Mouse (Mus musculus): ENCODE data around the gene Cdc45. TPM values are rescaled to one million over a fixed set of nuclear protein-coding genes. Genes with fewer than 3 reads are reported as not detected.

The Cdc45 gene
- total RNA-seq, 4 experiments from 2014 or later, result 2.0 to 2.9 (median 2.2) TPM

DNA sequence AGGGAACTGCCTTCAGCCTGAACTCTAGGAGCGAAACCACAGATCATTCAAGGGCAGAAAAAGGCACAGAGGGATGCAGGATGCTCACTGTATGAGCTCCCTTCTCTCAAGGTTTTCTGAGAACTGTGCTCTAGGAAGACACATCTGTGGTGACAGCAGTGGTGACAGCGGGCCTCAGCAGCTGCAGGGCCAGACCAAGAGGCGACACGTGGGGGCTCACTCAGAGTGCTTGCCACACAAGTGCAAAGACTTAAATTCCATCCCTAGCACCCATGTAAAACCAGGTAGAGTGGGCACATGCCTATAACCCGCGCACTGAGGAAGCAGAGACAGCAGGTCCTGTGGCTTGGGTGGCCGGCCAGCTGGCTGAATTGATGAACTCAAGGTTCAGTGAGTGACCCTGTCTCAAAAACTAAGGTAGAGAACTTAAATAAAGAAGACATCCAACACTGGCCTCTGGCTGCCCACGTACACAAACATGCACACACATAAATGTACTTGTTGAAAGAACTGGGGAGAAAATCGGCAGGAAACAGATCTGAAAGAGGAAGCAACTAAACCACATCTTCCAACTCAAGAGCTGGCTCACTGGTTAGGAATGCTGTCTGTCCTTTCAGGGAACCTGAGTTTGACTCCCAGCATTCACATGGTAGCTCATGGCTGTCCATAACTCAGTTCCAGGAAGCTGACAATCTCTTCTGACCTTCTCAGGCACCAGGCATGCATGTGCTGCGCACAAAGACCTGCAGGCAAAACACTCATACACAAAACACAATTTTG lies 23.0 kb downstream of the Cdc45 start:
- DNase-seq (ENCODE audit: low spot score in 2 of 2), result no peak

DNA sequence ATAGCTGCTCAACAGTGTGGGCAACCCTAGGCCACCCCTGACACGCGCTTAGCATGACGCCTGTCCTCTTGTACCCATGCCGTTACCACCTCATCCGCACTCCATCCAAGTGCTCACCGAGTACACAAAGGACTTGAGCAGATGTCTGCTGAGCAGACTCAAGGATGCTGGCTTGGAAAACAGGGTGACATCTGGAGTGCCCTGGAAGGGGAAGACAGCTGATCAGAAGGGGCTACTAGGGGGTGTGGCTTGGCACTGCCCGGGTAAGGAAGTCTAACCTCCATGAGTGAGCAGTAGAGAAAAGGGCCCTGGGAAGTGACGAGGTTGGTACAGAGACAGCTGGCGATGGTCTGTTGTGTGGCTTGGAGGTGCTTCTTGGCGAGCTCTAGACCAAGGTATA lies 25.1 kb downstream of the Cdc45 start:
- DNase-seq (ENCODE audit: low spot score in 2 of 2), result no peak

DNA sequence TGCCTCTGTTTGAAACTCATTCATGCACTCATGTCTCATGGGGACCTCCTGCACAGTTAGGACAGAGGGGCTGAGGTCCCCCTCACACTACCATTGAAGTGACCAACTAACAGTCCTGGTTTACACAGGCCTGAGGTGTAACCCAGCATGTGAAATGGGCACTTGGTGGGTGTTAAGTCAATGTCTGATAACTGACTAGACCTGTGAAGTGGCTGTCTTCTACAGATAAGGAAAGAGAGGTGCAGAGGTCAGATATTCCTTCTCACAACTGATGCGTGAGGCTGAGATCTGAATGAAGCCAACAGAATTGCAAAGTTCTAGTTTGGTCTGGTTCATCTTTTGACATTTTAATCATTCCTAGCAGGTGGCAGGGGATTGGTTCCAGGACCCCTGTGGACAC lies 26.3 kb downstream of the Cdc45 start:
- DNase-seq (ENCODE audit: low spot score in 2 of 2), result no peak

DNA sequence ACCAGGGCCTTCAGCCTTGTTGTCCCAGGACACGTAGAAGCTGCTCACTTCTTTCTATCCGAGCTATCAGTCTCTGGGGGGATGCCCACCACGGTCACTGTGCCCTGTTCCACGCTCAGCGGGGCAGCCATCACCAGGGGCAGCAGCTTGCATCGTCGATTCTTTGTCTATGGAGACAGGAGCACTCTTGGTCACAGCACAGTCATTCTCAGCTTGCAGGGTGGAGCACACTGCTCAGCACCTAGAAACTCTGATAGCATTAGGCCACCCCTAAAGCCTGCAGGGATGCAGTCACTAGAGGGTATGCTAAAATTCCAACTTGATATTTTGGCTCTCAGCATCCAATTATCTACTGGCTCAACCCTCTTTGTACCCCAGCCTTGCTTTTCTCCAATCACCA lies 26.8 kb downstream of the Cdc45 start:
- DNase-seq (ENCODE audit: low spot score in 2 of 2), result no peak

DNA sequence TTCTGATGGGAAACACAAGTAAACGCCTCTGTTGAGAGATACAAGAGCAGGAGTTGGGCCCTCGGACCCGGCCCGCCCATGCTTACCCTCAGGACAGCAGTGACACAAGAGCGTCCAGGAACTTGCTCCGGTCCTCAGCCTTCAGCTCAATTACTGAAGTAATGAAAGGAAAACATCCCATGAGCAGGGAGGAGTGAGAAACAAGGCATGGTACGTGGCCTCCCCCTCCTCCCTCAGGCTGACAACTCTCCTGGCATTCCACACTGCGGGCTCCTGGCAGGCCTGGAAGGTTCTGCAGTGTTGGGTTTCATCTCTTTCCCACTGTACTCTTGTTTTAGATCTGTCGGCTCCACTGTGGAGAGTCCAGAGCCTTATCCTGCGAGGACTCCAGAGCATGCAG lies 30.0 kb downstream of the Cdc45 start:
- DNase-seq (ENCODE audit: low spot score in 2 of 2), result no peak

DNA sequence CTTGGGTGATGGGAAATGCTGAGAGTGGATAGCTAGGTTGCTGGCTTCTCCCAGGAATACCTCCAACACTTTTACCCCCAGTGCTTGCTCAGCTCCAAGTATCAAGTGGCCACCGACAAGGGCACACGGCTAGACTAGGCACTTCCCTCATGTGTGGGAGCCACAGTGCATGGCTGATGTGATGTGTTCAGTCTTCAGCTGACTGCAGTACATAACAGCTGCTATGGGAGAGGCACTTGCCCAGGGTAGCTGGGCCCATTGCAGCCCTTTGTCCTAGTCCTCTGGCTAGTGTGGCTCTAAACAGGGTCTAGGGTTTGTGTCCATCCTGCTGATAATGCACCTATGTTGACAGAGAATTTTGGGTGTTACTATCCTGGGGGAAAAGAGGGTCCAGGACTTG lies 33.3 kb downstream of the Cdc45 start:
- no peak for DNase-seq (ENCODE audit: low spot score in 2 of 2)

DNA sequence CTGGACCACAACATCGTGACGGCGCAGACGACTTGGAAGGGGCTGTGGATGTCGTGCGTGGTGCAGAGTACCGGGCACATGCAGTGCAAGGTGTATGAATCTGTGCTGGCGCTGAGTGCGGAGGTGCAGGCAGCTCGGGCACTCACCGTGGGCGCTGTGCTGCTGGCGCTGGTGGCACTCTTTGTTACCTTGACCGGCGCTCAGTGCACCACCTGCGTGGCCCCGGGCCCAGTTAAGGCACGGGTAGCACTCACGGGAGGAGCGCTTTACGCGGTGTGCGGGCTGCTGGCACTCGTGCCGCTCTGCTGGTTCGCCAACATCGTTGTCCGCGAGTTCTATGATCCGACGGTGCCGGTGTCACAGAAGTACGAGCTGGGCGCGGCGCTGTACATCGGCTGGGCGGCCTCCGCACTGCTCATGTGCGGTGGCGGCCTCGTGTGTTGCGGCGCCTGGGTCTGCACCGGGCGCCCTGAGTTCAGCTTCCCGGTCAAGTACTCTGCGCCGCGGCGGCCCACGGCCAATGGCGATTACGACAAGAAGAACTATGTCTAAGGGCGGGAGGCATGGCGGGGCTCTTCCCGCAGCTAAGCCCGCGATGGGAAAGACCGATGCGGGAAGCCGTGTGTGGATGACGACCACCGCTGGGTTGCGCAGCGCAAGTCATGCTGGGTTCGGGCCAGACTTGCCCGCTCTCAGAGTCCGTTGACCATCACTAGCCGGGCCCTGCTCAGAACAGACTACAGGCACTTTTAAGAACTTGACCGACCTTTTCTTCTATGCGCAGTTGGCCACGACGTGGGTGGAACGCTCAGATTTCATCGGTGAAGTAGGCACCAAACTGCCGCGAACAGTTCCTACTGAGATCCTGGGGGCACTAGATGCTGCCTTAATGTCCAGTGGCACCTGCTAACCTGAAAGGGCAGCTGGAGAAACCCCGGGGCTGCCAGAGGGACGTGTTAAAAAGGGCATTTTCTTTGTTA lies 34.4 kb downstream of the Cdc45 start:
- DNase-seq (ENCODE audit: low spot score in 2 of 2), result no peak

DNA sequence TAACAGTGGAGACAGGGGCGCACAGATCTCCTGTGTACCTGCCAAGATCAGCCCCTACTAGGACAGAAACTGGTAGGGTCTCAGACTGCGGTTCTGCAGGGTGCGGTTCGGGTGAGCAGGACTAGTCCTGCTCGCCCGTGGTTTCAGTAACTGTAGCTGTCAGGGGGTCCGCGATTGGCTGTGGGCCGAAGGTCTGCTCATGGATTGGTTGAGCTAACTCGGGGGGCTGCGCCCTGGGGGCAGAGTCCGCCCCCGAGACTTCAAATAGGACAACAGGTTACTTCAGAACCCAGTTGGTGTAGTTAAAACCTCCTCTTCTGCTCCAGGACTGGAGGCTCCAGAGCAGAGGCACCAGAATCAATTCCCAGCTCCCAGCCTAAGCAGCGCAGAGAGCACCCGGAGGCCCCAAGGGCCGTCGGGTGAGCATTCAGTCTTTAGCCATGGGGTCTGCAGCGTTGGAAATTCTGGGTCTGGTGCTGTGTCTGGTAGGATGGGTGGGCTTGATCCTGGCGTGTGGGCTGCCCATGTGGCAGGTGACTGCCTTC lies 35.2 kb downstream of the Cdc45 start, which contains the start of gene Cldn5:
Gene Cldn5 (plus strand): TSS at position 292 of the 545 bp plus-strand sequence.
- DNase-seq (ENCODE audit: low spot score in 2 of 2), result no peak

DNA sequence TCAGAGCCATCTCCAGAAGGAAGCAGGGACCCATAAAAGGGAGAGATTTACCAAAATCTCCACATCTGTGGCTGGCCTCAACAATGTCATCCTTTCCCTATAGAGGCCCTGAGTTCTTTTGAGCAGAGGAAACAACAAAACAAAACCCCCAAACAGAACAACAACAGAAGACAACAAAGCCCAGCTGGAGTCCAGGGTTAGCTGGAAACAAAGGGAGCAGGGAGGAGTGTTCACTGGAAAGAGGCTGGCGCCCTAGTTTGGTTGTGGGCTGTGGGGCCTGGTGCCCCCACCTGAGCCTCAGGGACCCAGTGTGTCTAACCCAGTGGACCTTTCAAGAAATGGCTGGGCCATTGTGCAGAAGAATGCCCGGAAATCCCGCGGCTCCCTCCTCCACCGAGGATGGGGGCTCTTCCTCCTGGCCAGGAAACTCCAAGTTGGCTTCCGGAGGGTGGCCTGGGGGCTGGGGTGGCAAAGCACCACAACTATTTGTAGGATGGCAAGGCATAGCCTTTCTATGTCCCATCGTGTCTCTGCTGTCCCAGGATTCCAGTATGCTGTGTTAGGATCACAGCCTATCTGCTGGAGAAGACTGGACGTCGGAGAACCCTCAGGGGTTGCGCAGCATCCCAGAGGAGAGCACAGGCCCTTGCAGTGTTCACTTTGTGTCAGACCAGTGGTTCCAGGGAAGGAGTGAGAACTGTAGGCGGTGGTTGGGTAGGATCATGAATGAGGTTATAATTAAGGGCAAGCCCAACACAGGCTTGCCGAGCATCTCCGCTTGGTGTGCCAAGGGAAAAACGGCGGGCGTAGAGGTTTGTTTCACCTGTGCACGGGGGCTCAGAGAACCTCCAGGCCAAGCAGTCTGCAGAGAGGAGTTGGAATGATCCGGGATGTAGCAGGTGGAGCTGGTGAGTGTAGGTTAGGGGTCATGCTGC lies 35.9 kb downstream of the Cdc45 start:
- no peak for DNase-seq (ENCODE audit: low spot score in 2 of 2)

DNA sequence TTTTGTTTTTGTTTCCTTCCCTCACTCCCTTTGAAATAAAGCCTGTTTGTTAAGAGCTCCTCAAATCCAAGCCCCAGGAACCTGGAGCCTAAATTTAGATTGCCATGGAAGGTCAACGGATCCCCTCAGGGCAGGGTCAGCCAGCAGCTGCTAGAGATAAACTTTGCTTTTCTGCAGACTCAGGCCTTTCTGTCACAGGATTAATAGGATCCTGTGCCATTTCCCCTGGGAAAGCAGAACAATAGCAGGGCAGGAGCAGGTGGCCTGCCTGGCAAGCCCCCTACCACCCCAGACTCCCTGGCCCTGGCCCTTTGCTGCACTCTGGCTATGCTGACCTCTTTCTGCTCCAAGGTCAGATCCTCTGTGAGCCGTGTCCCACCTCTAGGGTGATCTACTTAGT lies 37.9 kb downstream of the Cdc45 start:
- DNase-seq (ENCODE audit: low spot score in 2 of 2), result no peak

DNA sequence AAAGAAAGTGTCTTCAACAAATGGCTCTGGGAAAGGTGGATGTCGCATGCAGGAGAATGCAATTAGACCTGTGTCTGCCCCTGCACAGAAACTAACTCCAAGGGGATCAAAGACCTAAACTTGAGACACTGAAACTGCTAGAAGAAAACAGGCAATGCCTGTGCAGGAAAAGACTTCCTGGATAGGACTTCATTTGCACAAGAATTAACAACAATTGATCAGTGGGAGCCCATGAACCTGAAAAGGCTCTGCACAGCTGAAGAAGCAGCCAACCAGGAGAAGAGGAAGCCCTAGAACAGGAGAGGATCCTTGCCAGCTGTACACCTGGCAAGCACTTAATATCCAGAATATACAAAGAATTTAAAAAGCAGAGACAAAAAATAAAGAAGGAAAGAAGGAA lies 42.3 kb downstream of the Cdc45 start:
- DNase-seq (ENCODE audit: low spot score in 2 of 2), result no peak

DNA sequence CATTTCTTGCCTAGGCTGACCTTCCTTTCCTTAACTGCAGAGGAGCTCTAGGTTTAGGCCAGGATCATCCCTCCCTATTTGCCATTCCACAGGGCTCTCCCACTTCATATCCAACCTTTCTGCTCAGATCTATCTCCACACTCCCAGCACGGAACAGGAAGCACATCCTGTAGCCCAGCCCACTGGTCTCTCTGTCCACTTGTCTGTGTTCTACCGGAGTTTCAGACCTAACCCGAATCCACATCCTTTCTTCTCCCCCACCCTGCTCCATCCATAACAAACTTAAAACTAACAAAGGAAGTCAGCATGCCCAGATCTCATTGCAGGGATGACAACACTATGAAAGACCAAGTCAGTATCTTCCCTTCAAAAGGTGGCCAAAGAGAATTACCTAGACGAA lies 45.4 kb downstream of the Cdc45 start:
- DNase-seq (ENCODE audit: low spot score in 2 of 2), result no peak

DNA sequence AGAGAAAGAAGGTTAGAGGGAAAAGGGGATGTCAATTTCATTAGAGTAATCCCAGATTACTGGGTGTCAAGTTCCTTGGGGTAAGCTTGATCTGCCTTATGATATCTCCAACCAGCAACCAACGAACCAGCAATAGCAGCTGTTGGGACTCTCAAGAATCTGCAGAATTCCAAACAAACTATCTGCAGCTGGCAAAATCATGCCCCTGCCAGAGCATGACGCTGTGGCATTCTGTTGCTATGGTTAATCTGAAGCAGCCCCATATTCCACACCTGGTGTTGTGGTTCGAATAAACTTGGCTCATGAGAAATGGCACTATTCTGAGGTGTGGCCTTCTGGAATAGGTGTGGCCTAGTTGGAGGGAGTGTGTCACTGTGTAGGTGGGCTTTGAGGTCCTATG lies 48.8 kb downstream of the Cdc45 start:
- no peak for DNase-seq (ENCODE audit: low spot score in 2 of 2)

DNA sequence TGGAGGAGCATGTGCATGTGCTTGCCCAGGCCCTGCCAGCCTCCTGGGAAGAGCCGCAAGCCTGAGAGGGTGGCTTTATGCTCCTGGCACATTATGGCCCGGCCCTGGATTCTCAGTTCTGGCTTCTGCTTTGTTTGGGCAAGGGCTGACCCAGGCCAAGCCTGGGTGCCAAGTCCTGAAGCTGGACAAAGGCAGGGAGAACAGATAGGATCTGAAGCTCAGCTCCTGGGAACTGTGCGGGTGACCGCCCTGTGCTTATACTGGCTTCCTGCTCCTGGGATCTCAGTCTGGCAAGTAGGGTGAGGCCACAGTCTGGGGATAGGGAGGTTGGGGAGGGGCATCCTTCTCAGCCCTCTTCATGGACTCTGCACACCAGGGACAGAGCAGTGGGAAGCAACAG lies 50.1 kb downstream of the Cdc45 start:
- DNase-seq (ENCODE audit: low spot score in 2 of 2), result no peak

DNA sequence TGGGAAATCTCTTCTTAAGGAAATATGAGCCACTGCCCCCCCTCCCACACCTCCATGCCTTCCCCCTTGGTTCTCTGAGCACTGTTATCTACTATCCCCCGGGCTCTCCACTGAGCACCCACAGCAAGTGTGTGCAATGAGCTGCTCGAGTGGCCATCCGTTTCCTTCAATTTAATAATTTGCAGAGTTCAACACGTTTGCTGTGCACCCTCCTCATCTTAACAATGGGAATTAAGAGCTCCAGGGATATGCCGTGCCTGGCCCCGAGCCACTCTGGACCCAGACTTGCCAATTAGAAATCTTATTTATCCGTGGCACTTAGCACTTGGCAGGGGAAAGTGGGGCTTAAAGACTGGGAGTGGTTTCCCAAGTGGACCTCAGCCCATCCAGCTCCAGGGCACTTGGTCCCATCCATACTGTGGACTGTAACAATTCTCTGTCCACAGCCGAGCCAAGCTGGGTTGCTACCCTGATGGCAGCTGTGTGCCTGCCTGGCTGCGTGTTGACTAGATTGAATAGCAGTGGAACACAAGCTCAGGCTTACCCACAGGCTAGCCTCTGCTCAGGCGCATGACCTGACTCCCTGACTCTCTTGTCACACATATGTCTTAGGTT lies 59.8 kb downstream of the Cdc45 start:
- DNase-seq (ENCODE audit: low spot score in 2 of 2), result no peak

DNA sequence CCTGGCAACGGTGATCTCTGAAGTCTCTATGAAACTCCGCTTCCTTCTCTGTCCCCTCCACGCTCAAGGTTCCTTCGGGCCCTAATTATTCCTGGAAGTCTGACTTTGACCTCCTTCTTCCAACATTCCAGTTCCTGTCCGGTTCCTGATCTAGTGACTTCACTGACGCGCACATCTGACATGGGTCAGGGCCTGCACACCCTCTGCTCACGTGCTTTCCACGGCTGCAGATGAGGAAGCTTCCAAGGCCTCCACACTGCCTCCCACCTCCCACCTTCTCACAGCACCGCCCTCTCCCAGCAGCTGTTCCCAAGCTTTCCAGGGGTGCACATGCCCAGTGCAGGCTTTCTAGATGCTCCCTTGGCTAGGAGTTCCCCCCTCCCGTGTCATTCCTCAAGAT lies 60.7 kb downstream of the Cdc45 start:
- no peak for DNase-seq (ENCODE audit: low spot score in 2 of 2)

DNA sequence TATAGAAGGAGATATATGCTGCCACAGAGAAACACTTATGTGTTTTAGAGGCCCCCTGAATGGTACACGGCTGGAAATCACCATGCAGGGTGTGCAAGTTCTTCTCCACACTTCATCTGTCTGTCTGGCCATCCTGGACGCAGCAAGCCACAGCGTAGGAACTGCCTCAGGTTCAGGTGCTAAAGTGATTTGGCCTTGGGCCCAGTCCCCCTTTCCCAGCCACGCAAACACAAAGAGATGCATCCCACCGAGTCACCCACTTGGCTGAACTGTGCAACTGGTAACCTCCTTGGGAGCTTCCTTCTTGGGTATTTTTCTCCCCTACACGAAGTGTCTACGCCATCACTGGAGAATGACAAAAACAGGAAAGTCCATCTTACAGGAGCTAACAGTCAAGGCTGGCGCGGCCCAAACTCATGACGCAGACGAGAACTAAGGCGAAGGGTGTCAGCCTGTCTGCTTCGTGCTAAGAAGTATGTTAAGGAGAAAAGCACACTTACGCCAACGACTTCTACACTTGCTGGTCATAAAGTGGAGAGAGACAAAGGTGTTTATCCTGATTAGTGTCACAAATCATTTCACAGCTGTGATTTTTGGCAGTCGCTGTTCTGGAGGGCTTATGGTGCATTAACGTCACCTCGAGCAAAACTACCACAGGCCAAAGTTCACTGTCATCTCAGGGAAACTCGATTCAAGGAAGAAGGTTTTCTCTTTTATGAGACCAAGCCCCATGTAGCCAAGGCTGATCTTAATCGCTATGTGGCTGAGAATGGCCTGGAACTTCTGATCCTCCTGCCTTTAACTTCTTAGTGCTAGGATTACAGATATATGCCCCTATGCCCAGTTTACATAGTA lies 65.3 kb downstream of the Cdc45 start:
- DNase-seq (ENCODE audit: low spot score in 2 of 2), result no peak

DNA sequence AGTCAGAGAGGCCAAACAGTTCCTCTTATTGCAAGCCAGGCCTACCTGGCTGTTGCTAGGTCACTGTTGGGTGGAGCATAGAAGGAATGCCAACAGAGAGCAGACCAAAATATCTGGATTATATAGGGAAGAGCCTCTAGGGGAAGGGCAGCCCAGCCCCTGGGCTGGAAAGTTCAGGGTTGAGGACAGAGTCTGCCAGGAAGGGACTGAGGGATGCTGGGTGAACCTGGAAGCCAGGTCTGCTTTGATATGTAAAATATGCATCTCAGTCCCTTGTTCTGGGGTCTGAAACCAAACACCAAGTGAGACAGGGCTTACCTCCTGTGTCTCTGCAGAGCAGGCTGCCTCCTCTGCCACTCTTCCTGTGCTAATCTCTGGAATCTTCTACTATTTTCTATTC lies 73.5 kb downstream of the Cdc45 start:
- no peak for DNase-seq (ENCODE audit: low spot score in 2 of 2)

DNA sequence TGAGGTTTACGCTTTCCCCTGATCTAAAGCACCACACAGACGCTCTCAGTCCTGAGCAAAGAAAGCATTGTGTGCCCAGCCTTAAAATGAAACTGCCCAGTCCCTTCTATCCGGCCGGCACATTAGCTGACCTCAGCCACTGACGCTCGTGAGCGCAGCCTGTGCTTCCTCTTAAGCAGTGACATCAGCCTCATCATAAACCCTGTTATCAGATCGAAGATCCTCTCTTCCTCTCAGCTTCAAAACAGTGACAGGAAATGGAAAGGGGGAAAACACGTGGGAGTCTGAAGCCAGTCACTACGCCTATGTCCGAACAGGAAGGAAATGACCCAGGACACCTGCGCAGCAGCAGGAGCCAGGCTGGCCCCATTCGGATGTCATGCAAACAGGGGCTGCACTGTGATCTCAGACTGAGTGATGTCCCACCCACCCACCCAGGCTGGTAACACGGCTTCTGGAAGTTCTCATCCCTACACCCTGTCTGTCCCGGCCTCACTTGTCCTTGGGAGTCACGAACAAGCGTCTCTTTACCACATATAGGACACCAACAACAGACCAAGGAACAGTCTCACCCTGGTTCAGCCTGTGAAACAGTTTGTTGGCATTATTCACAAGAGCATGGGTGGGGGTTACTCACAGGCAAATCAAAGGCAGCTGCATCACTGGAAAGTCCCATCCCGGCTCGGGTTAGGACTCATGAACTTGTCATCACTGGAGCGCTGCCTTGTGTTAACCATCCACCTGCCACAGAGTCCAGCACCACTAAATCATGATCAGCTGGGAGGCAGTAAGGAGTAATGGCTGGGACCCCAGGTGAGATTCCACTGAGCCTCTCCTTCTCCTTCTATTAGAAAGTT lies 78.5 kb downstream of the Cdc45 start:
- no peak for DNase-seq (ENCODE audit: low spot score in 2 of 2)

Measured in left cerebral cortex, adult 8-10 months (tissue).